Mouse (Mus musculus) liver, adult (tissue): ENCODE data around the gene Gnai1.

Source experiments
- GATA4 ChIP-seq: IDR thresholded peaks from 2 replicates; pipeline ENCODE4 v1.6.1; 2014; ENCODE audit warnings: mild to moderate bottlenecking, low read length; ENCODE audit not compliant: insufficient replicate concordance

Gnai1 gene

GRCm38 (mm10) chr5:18318846-18319245, 41.3 kb downstream of the Gnai1 start:
- no peak for TF ChIP-seq GATA4

GRCm38 (mm10) chr5:18307229-18307804, 52.8 kb downstream of the Gnai1 start:
- no peak for TF ChIP-seq GATA4

GRCm38 (mm10) chr5:18296584-18296983, 63.6 kb downstream of the Gnai1 start:
- TF ChIP-seq GATA4: no peak

- no peak for TF ChIP-seq GATA4
Measured at GRCm38 (mm10) chr5:18292744-18293143, 67.4 kb downstream of the Gnai1 start.

DNA sequence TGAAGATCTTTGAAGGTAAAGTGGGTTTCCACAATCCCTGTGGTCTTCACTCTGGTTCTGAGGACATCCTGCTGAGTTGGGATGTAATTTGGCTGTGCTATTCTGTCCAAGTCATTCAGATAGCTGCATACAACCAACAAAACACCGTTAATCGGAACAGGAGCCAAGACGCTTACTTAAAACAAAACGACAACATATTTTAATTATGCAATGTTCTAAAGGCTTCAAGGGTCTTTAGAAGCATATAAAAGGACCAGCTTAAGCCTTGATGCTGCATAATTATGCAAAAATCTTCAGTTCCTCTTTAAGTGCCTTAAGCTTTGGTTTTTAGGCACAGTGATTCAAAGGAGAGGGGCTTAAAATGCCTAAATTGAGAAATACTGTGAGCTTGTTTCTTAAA, 70.6 kb downstream of the Gnai1 start:
- TF ChIP-seq GATA4: no peak

DNA sequence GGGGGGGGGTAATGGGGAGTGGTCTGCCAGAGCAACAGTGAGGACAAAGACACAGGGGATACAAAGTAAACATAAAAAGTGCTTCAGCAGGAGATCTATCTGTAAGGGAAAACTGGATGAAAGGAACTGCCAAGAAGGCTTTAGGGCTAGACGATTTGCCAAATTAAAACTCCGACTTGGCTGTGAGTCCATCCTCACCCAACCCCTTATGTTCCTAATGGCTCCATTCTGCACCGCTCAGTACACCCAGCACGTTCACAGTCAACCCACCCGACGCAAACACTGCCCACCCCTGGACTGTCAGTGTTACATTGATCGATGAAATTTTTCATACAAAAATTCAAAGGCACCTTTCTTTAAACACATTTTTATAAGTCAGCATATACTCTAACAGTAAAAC, 71.5 kb downstream of the Gnai1 start:
- TF ChIP-seq GATA4: no peak

DNA sequence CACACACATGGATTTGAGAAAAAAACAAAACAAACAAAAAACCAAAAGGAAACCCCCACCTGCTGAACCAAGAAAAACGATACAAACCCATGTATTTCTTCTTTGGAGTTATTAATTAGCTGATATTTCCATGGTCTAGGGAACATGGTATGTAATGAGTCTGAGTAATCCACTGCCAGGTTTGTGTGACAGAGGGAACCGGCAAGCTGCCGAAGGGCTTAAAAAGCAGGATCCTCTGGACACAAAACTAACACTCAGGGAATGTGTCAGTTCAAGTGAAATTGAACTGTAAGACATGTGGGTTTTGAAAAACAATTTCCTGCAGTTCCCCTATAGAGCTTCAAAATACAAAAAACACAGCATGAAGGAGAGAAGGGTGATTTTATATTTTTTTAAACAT, 72.1 kb downstream of the Gnai1 start:
- TF ChIP-seq GATA4: no peak

DNA sequence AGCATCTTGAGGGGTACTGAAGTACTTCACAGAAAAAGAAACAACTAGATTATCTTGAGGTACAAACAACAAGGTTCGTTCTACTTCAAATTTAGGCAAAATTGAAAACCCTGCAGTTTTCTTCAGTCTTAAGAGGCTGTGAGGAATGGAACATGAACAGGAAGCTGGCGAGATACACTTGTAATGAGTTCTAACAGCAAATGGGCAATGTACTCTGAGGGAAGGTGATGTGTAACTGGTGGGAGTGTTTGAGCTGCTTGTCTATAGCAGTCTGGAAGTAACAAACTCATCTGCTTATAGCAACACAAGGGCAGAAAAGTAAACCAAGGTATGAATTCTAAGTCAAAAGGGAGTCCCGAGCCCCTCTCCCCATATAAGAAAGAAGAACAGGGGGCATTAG, 78.1 kb downstream of the Gnai1 start:
- TF ChIP-seq GATA4: no peak

DNA sequence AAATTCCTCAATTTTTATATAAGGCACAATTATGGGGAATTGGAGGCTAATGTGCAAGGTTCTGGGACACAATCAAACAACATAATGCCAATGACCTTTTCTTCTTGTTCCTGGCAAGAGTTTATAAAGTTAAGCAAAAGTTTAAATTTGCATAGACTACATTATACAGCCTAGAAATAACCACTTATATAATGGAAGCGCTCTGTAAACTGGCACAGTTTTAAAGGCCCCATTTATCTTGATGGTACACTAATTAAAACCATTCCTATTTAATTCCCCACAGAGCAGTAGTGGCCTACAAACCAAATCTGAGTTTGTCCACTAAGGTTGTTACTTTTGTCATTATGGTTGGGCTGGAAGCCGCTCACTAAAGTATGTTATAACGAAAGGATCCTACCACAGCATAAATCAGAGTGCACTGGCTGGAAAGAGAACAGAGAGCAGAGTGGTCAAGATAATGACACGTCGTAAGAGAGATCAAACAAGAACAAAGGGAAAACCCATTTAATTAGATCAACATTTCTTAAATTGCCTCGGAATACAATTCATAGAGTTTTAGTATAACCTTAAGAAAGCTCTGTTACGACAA, 85.7 kb downstream of the Gnai1 start:
- TF ChIP-seq GATA4: no peak

DNA sequence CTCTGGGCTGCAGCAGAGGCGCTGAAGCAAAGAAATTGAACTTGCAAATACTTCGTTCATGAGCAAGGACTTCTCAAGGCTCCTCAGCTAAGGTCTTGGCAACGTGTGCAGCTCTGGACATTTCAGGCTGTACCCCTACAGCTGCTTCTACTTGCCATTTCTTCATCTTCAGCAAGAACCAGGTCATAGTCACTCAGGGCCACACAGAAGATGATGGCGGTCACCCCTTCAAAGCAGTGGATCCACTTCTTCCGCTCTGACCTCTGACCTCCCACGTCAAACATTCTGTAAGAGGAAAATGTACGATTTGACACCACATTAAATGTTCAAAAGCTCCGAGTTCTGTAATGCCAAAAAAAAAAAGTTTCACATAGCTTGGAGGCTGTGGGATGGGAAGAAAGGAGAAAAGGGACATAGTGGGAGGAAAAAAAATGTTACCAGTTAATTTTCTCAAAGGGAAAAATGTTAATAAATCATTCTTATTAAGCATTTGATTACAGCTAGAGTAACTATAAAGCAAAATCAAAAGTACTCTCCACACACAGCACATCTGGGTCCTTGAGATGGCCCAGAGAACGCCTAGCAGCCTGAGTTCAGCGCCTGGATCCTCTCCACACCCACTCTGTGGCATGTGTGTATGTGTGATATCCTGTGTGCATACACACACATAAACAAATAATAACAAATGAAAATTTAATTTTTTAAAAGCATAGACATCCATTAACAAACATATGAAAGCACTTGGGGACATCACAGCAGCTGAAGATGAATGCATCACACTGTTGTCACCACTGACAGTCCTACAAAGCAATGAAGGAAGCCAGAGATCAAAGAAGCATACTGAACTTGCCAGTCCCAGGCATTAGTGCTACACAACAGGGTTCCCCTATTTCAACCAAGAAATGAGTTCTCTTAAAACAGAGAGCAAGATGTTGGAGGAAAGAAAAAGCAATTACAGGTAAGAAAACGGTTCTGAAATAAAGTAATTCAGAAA, 86.6 kb downstream of the Gnai1 start:
- no peak for TF ChIP-seq GATA4

DNA sequence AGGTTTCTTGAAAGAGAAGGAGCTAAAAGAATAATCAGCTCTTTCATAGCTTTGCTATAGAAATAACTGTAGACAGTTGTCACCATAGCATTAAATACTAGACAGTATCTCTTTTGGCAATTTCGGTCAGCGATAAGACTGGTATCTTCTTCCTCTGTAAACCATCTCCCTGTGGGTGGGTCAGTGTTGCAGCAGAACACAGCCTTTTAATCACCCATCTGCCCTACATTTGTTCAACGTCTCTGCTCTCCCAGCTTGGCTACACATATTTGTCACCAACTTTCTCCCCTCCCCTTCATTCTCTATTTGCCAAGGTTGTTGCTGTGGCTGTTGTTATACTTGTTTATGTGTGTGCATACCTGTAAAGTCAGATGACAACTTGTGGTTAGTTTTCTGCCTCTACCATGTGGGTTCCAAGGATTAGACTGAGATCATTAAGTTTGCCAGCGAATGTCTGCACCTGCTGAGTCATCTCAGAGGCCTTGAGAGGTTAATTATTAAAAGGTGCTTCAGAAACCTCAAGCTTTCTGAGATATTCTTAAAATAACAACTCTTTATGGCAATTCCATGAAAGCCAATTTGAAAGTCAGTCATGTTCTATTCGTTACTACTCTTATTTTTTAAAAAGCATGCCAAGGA, 109.7 kb downstream of the Gnai1 start:
- TF ChIP-seq GATA4: no peak

- TF ChIP-seq GATA4: no peak
Measured at GRCm38 (mm10) chr5:18249132-18249531, 111.0 kb downstream of the Gnai1 start.

DNA sequence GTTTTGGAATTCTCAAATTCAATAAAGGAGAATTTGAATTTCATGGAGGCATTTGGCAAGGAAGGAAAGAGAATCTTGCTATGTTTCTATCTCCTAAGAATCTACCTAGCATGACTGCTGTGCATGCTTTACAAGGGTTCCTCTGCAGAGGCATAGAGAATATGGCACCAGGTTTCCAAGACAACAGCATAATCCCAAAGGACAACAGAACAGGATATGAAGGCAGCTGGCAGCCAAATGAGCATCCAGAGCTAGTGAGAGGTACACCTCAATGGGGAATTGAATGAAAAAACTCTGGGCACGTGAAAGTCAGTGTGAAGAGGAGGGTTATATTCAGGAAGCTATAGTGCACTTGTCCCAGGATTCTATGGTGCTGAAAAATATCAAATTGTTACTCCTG, 130.8 kb downstream of the Gnai1 start:
- no peak for TF ChIP-seq GATA4

- no peak for TF ChIP-seq GATA4
Measured at GRCm38 (mm10) chr5:18228866-18229265, 131.3 kb downstream of the Gnai1 start.

- no peak for TF ChIP-seq GATA4
Measured at GRCm38 (mm10) chr5:18220873-18221272, 139.3 kb downstream of the Gnai1 start.

GRCm38 (mm10) chr5:18218292-18218691, 141.9 kb downstream of the Gnai1 start:
- TF ChIP-seq GATA4: no peak

DNA sequence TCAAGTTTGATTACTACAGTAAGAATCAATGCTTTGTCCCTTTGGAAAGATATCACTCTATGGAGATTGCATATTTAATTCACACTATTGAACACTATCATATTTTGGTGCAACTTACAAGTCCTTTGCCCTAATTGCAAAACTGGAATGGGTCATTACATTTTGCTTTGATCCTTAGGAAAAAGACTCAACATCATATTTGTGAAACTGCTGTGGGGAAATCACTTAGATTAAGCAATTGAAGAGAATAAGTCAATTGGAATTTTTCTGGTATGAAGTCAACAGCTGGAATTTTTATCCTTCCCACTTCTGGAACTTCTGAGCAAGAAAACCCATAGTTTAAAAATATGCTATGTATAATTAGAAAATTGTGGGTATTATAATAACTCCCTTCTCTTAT, 142.3 kb downstream of the Gnai1 start:
- TF ChIP-seq GATA4: no peak
